Mouse (Mus musculus) liver, postnatal 0 days (tissue): ENCODE data around the gene Slirp.

Source experiments
- CTCF ChIP-seq: sonication (generic); IDR thresholded peaks from 2 replicates; pipeline ENCODE4 v1.5.1; 2016; ENCODE audit warnings: antibody characterized with exemption, low read depth
- EP300 ChIP-seq: IDR thresholded peaks from 2 replicates; pipeline ENCODE4 v1.6.1; 2016; ENCODE audit warnings: antibody characterized with exemption, low read depth, mild to moderate bottlenecking

- TF ChIP-seq CTCF (no peak), EP300 (no peak)
Observed at GRCm38 (mm10) chr12:87418921-87419320, 24.8 kb upstream of the Slirp start.
